Mouse (Mus musculus): ENCODE data around the gene Upp1.

Upp1 gene

GRCm38 (mm10) chr11:9118050-9118420, at the start of gene Upp1:
Upp1 (plus strand) TSS chr11:9118103.
- in situ Hi-C loops (cut with MboI, MseI) = no loop called here

GRCm38 (mm10) chr11:9076444-9076843, 41.5 kb upstream of the Upp1 start:
- in situ Hi-C loops (cut with MboI, MseI) = no loop called here

- in situ Hi-C loops (cut with MboI, MseI) = no loop called here
Measured at GRCm38 (mm10) chr11:9113189-9113588, 4.7 kb upstream of the Upp1 start.

GRCm38 (mm10) chr11:9115367-9116120, 2.4 kb upstream of the Upp1 start:
- in situ Hi-C loops (cut with MboI, MseI) = no loop called here

GRCm38 (mm10) chr11:9116121-9116520, 1.8 kb upstream of the Upp1 start:
- in situ Hi-C loops (cut with MboI, MseI) = no loop called here

GRCm38 (mm10) chr11:9116916-9117315, 987 bp upstream of the Upp1 start:
- in situ Hi-C loops (cut with MboI, MseI) = no loop called here

- in situ Hi-C loops (cut with MboI, MseI) = no loop called here
Measured at GRCm38 (mm10) chr11:9117358-9118049, 399 bp upstream of the Upp1 start.

- in situ Hi-C loops (cut with MboI, MseI) = no loop called here
Measured at GRCm38 (mm10) chr11:9118421-9119121, 668 bp downstream of the Upp1 start.

- in situ Hi-C loops (cut with MboI, MseI) = no loop called here
Measured at GRCm38 (mm10) chr11:9119231-9120020, 1.5 kb downstream of the Upp1 start.

- in situ Hi-C loops (cut with MboI, MseI) = no loop called here
Measured at GRCm38 (mm10) chr11:9122315-9122714, 4.4 kb downstream of the Upp1 start.

GRCm38 (mm10) chr11:9126373-9127107, 8.6 kb downstream of the Upp1 start:
- in situ Hi-C loops (cut with MboI, MseI) = no loop called here

GRCm38 (mm10) chr11:9128110-9128509, 10.2 kb downstream of the Upp1 start:
- in situ Hi-C loops (cut with MboI, MseI) = no loop called here

- in situ Hi-C loops (cut with MboI, MseI) = no loop called here
Measured at GRCm38 (mm10) chr11:9129528-9129927, 11.6 kb downstream of the Upp1 start.

- in situ Hi-C loops (cut with MboI, MseI) = loop anchor here (10.0 kb wide), 1 partner anchor 597 kb away; no protein-coding TSS in a partner anchor
Measured at GRCm38 (mm10) chr11:9131688-9132087, 13.8 kb downstream of the Upp1 start.

- in situ Hi-C loops (cut with MboI, MseI) = loop anchor here (5.0 to 10.0 kb wide), 2 partner anchors 153 to 601 kb away; no protein-coding TSS in a partner anchor
Measured at GRCm38 (mm10) chr11:9135589-9136246, 17.8 kb downstream of the Upp1 start.

- in situ Hi-C loops (cut with MboI, MseI) = loop anchor here (5.0 to 10.0 kb wide), 2 partner anchors 154 to 602 kb away; no protein-coding TSS in a partner anchor
Measured at GRCm38 (mm10) chr11:9136471-9136870, 18.6 kb downstream of the Upp1 start.

- in situ Hi-C loops (cut with MboI, MseI) = no loop called here
Measured at GRCm38 (mm10) chr11:9145113-9145512, 27.2 kb downstream of the Upp1 start.

- in situ Hi-C loops (cut with MboI, MseI) = no loop called here
Measured at GRCm38 (mm10) chr11:9146115-9146514, 28.2 kb downstream of the Upp1 start.

GRCm38 (mm10) chr11:9146683-9147082, 28.8 kb downstream of the Upp1 start:
- in situ Hi-C loops (cut with MboI, MseI) = no loop called here

GRCm38 (mm10) chr11:9148206-9148605, 30.3 kb downstream of the Upp1 start:
- in situ Hi-C loops (cut with MboI, MseI) = no loop called here
